Mouse (Mus musculus): ENCODE results near the gene Chodl. TPM values are rescaled to one million over a fixed set of nuclear protein-coding genes. Genes with fewer than 3 reads are reported as not detected.
A peak's percentile ranks its signal among the peaks of the same experiment; 100 is the strongest.

Gene Chodl
- total and polyA plus RNA-seq, 3 experiments, result not detected

GRCm38 (mm10) chr16:78937755-78938154 lies 7.0 kb downstream of the Chodl start:
- H3K27ac ChIP-seq (ENCODE audit: control insufficient read depth, low read depth, low read length), result no peak overlapping the region
- no peak for DNase-seq (ENCODE audit: low read depth, low spot score)
- no peaks in the 10 kb centered on the region for H3K27me3 ChIP-seq (ENCODE audit: control insufficient read depth in 1 of 2, insufficient read depth in 2 of 2, low read length in 2 of 2)
- H3K9me3 ChIP-seq (replicated peaks; ENCODE audit: insufficient read depth, low read length), result no peaks in the 10 kb centered on the region
- no peak overlapping the region for H3K9ac ChIP-seq (ENCODE audit: control insufficient read depth, low read depth, low read length, poor library complexity, severe bottlenecking)
- no peak overlapping the region for H3K4me3 ChIP-seq (ENCODE audit: control insufficient read depth in 1 of 2, insufficient read depth in 1 of 2, low read depth in 2 of 2, low read length in 2 of 2)
- no peaks in the 10 kb centered on the region for H3K79me2 ChIP-seq (ENCODE audit: control insufficient read depth, insufficient read depth, low read length, poor library complexity)
- no peaks in the 10 kb centered on the region for H3K36me3 ChIP-seq (ENCODE audit: control insufficient read depth in 1 of 2, insufficient read depth in 2 of 2, low read length in 2 of 2)
- TF ChIP-seq UBTF (IDR thresholded peaks at IDR 0.05; ENCODE audit: borderline replicate concordance, insufficient read depth, low read depth, low read length), result no peak
- TF ChIP-seq TAL1 (IDR thresholded peaks at IDR 0.05; ENCODE audit: low read length), result no peak
- no peak for TF ChIP-seq MYB (IDR thresholded peaks at IDR 0.05; ENCODE audit: low read depth, low read length)
- TF ChIP-seq CHD1 (IDR thresholded peaks at IDR 0.05; ENCODE audit: low read depth, low read length), result no peak
- no peak for TF ChIP-seq POLR2AphosphoS2 (IDR thresholded peaks at IDR 0.05; ENCODE audit: low read length)
- TF ChIP-seq MAFK (IDR thresholded peaks at IDR 0.05; ENCODE audit: borderline replicate concordance, low read depth, low read length), result no peak
- TF ChIP-seq MYC (IDR thresholded peaks at IDR 0.05; ENCODE audit: low read depth, low read length), result no peak
- no peak for TF ChIP-seq SIN3A (IDR thresholded peaks at IDR 0.05; ENCODE audit: low read length)
- TF ChIP-seq POLR2AphosphoS5 (IDR thresholded peaks at IDR 0.05; ENCODE audit: borderline replicate concordance, low read depth, low read length), result no peak
- no peak for TF ChIP-seq ZMIZ1 (IDR thresholded peaks at IDR 0.05; ENCODE audit: low read depth, low read length)
- TF ChIP-seq ETS1 (IDR thresholded peaks at IDR 0.05; ENCODE audit: low read depth, low read length), result no peak
- TF ChIP-seq MAX (IDR thresholded peaks at IDR 0.05; ENCODE audit: low read length), result no peak
- no peak for TF ChIP-seq BHLHE40 (IDR thresholded peaks at IDR 0.05; ENCODE audit: borderline replicate concordance, low read depth, low read length)
- no peak for TF ChIP-seq NELFE (IDR thresholded peaks at IDR 0.05; ENCODE audit: low read depth, low read length)
- TF ChIP-seq GATA1 (IDR thresholded peaks at IDR 0.05; ENCODE audit: low read depth, low read length), result no peak
- no peak for TF ChIP-seq KAT2A (conservative IDR thresholded peaks at IDR 0.05; ENCODE audit: low read depth, low read length)
- H3K4me1 ChIP-seq (ENCODE audit: control insufficient read depth in 1 of 2, insufficient read depth in 2 of 2, low read length in 2 of 2), result no peaks in the 10 kb centered on the region

GRCm38 (mm10) chr16:78950359-78950758 lies 19.6 kb downstream of the Chodl start:
- Histone ChIP-seq H3K36me3 (ENCODE audit: control insufficient read depth in 1 of 2, insufficient read depth in 2 of 2, low read length in 2 of 2) (no peaks in the 10 kb centered on the region), H3K79me2 (ENCODE audit: control insufficient read depth, insufficient read depth, low read length, poor library complexity) (no peaks in the 10 kb centered on the region), H3K27me3 (ENCODE audit: control insufficient read depth in 1 of 2, insufficient read depth in 2 of 2, low read length in 2 of 2) (no peaks in the 10 kb centered on the region), H3K4me3 (ENCODE audit: control insufficient read depth in 1 of 2, insufficient read depth in 1 of 2, low read depth in 2 of 2, low read length in 2 of 2) (no peak overlapping the region), H3K4me1 (ENCODE audit: control insufficient read depth in 1 of 2, insufficient read depth in 2 of 2, low read length in 2 of 2) (no peaks in the 10 kb centered on the region), H3K27ac (ENCODE audit: control insufficient read depth, low read depth, low read length) (no peak overlapping the region), H3K9ac (ENCODE audit: control insufficient read depth, low read depth, low read length, poor library complexity, severe bottlenecking) (no peak overlapping the region), H3K9me3 (replicated peaks; ENCODE audit: insufficient read depth, low read length) (no peaks in the 10 kb centered on the region)
- no peak for DNase-seq (ENCODE audit: low read depth, low spot score)
- TF ChIP-seq RCOR1 (IDR thresholded peaks at IDR 0.05; ENCODE audit: low read depth, low read length) (no peak), RAD21 (IDR thresholded peaks at IDR 0.05; ENCODE audit: low read depth, low read length) (peak; percentile 23), SMC3 (IDR thresholded peaks at IDR 0.05; ENCODE audit: low read depth, low read length) (peak; percentile 18; the same call in 1 of the 2 replicates)
